Mouse (Mus musculus) left cerebral cortex, adult 18-20 months (tissue): ENCODE measurements around the gene St7. TPM values are rescaled to one million over a fixed set of nuclear protein-coding genes. Genes with fewer than 3 reads are reported as not detected.

Experiments
- DNase-seq, 2 experiments: peaks; one replicate each; pipeline ENCODE4 v3.0.0; 2021 to 2022; ENCODE audit warnings: low spot score in 2 of 2, mixed read lengths in 1 of 2
- total RNA-seq, 2 experiments: library from RNA; stranded (reverse); gene quantifications; 2 replicates each; pipeline ENCODE4 v1.2.3; 2021

St7 gene
- total RNA-seq, 2 experiments from 2014 or later, result 32.3 to 38.6 TPM

DNA sequence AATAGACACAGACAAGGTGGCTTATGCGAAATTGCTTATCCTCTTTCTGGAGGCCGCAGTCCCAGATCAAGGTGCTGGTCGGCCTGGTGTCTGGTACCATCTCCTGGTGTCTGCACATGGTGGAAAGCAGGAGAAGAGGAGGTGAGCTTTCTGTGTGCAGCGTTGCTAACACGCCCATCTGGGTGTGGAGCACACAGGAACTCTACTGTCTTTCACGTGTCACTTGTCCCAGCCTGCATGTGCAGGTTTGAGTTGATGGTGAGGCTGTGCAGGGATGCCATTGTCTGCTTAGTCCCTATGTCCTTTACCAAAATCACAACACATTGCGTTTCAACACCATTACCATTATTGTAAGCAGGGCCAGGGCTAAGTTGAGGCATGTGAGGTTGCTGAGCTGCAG, 26.2 kb downstream of the St7 start:
- DNase-seq, result no peak

DNA sequence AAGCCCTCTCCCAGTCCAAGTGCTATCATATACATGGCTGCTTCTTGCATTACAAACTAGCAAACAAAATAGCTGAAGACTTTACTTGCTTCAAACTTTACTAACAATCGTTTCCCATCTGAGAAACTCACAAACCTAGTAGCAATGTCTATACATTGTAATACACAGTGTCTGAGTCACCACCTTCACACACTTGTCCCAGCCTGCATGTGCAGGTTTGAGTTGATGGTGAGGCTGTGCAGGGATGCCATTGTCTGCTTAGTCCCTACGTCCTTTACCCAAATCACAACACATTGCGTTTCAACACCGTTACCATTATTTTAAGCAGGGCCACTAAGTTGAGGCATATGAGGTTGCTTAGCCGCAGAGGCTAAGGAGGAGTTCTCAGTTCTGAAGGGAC, 26.7 kb downstream of the St7 start:
- DNase-seq, result no peak

DNA sequence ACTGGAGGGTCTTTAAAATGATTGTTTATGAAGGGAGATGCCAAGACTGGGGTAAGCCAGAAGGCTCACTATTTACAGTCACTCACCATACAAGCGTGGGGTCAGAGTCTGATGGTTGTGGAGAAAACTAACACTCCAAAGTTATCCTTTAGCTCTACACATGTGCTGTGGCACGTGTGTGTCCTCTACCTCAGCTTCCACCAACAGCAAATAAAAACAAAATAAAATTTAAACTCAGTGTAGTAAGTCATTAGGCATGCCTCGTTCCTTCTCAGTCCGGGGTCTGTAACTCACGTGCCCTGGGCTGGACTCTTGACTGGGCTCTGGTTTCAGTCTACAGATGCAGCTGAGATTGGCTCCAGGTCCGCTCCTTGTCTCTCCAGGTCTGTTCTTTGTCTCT, 27.3 kb downstream of the St7 start:
- DNase-seq, result no peak

DNA sequence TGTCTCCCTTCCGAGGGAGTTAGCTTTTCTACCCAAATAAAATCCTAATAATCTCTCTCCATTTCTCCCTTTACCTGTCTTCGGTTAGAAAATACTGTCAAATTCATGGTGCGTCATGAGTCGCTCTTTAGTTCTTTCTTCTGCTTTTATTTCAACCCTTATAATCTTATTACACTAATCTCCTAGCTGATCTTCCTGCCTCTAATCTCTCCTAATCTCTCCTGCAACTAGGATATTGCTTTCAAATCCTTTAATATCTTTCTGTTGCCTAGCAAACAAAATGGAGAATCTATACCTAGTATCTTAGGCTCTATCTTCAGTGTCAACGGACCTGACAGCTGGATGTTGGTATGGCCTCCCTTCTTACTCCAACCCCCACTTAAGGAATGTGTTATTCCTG, 29.0 kb downstream of the St7 start:
- no peak for DNase-seq

DNA sequence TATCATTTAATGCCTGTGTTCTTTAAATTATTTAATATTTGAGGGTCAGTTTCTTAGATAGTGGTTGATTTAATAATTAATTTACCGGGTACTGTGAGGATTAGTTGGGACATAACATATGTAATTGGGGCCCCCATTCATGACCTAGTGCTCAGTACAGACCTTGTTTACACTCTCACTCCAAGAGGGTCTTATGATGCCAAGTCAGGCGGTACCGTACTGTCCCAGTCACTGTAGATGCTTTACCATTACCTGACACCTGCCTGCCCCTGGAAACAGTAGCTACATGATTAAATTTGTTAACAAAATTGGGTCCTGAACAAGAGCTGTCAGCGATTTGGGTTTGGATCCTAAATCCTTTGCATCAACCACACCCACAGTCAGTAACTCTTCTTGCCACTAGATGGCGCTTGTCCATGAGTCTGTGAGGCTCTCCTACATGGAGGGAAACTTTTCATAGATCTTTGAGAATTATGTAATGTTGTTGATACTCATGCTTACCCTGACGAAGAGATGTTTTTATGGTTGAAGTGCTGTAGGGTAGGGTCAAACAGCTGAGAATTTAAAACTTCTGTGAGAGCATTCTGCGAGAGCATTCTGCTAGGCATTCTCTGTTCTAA, 33.2 kb downstream of the St7 start:
- DNase-seq, result peak; percentile 64 to 70

DNA sequence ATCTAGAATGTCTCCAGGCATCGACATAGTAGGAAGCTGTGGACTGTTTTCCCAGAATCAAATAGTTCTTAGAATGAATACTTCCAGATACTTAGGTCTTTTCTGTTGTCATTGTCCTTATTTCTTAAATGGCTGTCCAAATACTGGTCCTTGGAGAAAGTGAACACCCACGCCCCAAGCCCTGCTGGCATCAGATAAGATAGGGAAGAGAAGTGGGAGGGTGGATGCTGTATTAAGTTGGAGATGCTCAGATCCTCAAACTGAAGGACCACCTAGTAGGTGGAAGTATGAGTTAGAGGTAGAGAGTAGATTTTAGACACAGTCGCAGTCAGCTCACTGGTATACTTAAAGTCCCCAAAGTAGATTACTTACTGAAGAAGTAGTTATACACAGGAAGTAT, 34.5 kb downstream of the St7 start:
- no peak for DNase-seq

DNA sequence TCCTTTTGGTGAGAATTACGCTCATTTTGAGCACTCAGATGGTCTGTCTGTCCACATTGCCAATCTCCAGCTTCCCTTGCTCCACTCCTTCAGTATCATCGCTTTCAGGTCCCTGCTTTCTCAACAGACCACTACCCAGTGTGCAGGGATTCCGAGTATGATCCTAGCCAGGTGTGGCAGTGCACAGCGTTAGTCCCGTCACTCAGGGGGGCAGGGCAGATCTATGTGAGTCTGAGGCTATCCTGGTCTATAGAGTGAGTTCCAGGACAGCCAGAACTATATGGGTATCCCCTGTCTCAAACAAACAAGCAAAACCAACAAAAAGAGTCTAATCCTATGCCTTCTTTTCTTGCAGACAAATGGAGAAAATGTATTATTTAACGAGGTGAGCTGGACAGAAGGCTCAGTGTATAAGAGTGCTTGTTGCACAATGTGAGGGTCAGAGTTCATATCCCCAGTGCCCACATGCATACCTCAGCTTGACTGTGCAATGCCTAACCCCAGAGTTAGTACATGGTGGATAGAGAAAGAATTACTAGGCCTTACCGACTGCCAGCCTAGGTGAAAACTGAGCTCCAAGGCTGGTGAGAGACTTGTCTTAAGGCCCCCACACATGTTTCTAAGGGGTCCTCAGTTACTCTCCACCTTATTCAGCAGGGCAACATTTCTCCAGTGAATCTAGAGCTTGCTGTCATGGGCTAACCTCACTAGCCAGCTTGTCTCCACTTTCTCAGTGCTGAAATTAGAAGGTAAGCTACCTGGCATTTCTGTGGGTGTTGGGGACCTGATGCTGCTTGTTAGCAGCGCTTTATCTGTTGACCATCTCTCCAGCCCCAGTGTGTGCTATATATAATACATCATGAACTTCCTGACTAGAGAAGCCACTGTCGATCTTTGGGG, 35.4 kb downstream of the St7 start:
- DNase-seq, result no peak

DNA sequence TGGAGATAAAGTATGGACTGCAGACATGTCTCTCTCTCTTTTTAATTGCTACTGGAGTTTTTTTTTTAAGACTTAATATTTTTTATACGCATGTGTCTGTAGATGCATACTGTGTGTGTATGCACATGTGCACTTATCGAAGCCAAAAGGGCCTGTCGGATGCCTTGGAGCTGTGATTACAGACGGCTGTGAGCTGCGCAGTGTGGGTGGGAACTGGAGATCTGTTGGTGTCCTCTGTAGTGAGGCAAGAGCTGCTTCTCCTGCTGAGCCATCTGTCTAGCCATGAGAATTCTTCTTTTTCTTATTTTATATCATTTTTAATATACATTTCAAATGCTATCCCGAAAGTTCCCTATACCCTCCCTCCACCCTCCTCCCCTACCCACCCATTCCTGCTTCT, 37.4 kb downstream of the St7 start:
- DNase-seq, result peak; percentile 52 to 76

DNA sequence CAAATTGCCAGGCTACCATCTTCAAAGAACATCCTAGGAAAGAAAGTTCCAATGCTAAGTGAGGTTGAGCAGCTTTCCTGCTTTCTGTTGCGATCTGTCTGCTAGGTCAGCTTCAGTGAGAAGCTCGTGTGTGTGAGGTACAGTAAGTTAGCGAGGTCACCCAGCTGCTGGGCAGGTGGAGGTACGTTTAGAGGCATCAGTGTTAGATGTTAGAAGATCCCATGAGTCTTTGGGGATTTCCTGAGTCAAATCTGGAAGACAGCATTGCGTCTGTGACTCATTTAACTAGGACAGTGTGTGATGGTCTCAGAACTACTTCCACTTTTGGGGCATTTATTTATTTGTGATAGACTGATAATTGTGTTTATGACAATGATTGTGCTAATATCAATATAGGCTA, 39.0 kb downstream of the St7 start:
- DNase-seq, result no peak

DNA sequence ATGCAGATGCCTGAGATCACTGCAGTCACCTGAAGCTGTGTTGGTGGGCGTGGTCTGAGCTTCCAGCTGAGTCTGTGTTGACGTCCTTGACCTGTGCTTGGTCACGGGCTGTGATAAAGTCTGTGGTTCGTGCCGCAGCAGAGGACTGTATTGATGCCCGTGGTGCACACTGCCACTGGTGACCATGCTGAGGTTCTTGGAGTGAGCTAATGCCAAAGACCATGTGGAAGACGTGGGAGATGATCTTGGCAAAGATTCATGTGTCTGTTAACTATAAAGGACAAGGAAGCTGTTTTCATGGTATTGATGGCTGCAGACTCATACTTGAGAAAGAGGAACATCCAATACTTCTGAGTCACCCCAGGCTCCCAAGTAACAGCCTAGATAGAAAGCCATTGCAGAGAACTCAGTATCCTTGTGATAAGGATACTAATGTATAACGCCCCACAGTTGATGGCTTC, 41.2 kb downstream of the St7 start:
- DNase-seq, result no peak

DNA sequence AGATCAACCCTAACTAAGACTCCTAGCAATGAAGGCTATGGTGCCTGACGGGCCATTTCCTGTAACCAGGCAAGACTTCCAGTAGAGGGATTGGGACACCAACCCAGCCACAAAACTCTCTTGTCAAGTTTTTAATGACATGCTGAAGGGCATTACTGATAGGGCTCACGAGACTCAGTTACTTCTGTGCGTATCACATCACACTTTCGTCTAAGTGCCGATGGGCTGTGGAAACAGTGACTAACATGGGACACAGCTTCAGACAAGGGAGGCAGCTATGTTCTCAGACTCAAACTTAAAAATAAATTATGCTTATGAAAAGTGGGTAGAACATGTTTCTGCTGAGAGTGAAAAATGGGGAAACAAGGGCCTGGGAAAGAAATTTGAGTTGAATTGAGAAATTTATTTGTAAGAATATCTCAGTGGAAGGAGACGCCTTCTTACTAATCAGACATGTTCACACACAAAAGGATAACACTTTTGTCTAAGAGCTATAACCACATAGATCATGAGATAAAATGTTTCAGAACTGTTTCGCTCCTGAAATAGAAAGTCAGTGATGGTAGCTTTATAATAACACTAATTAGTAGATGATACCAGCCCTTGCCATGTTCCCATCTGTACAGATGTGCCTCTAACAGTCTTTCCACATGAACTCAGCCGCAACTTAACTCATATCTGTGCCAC, 44.7 kb downstream of the St7 start:
- DNase-seq, result no peak

DNA sequence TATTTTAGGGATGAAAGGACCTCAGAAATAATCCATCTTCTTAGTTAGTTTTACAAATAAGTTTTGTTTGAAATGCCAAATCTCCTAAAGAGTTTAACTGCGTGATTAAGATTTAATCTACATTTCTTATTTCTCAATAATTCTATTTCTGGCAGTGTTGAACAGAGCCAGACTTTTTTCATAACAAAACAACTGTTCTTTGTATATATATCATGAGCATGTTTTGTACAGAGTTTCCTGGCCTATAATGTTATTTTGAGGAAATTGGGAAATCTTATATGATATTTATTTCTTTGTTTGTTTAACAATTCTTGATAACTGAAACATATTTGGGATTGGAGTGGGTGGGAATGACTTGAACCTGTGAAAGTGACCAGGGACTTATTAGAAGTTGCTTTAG, 47.4 kb downstream of the St7 start:
- DNase-seq, result no peak

DNA sequence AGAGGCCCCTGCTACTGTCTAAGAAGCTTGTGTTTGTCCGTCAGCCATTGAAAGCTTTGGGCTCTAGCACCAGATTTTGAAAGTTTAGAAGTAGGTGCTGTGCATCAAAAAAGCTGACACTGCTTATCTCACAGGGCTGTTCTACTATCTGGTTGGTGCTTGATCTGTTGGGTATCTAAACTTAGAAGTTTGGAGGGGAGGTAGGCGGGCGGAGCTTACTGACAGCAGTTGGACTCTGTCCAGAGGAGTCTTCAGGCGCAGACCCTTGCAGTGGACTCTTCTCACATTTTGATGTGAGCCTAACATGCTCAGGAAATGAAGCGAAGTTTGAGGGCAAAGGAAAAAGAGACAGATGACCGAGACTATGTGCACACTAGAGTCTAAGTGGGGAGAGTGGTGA, 48.9 kb downstream of the St7 start:
- no peak for DNase-seq

DNA sequence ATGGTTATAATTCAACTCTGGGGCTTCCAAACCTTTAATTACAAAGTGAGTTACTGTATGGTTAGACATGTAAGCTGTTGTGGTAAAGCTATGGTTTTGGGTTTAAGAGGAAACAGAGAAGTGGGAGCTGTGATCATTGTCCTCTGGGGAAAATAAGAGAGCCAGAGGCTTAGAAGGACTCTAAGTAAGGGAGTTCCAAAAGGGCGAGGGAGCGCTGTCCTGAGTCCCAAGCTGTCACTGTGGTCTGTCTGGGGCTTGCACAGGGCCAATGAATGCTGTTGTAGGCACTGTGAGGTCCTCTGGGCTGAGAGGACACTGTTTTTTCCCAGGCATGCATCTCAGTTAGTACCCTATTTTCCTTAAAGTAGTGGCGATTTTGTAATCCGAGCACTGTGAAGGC, 49.5 kb downstream of the St7 start:
- no peak for DNase-seq

DNA sequence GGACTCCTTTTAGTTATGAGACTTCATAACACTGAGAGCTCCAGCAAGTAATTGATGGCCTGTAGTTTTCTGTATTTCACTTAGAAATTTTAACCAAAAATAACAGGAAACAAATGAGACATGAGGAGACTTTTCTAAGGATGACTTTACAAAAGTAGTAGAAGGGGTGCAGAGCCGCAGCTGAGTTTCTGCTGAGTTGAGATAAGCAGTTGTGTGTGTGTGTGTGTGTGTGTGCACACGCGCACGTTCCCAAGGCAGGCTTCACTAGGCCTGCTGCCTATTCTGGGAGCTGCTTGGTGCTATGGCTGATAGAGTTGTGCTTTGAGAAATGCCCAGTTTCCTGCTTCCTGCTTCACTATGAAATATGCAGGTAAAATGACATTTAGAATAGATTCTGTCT, 50.6 kb downstream of the St7 start:
- no peak for DNase-seq

DNA sequence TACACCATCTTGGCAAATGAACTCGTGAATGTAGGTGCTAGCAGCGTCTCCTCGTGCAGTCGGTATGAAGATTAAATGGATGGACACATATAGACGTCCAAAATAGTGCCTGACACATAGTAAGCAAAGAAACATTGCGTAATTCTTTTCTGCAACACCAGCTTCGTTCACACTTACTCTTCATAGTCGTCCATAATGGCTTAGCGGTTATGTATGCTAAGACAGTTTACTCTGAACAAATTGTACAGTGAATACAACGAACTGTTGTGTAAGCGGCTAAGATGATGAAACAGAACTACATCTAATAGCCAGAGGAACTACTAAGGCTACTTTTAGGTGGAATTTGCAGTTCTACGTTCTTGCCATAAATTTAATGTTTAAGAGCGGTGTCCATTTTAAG, 55.0 kb downstream of the St7 start:
- no peak for DNase-seq

DNA sequence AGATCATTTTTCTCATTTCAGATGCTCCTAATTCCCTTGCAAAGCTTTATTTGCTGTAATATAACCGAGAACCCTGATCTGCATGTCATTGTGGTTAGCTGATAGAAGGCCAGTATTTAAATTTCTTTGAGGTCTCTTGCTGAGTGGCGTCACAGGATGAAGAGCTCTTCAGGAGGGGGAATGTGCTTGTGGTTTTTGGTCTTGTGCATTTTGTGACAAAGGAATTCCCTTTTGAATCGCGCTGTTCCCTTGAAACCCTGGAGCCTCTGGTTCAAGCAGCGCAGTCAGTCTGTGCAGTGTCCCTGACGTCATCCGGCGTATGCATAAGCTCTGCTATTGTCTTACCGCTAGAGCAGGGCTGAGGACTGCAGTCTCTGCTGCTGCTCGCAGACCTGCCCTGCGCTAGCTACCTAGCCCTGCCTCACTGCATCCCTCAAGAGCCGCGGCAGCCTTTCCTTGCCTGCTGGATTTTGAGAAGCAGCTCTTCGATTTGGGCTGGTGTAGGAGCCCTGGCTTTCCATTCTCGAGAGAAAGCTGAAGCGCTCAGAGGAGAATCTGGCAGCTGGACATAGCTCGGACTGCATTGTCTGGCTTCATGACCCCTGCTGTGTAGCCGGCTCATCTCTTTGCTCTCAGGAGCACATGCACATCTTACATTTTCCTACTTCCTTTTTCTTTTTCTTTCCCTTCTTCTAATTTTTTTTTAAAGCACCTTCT, 56.3 kb downstream of the St7 start:
- peak; percentile 83 to 85 for DNase-seq

DNA sequence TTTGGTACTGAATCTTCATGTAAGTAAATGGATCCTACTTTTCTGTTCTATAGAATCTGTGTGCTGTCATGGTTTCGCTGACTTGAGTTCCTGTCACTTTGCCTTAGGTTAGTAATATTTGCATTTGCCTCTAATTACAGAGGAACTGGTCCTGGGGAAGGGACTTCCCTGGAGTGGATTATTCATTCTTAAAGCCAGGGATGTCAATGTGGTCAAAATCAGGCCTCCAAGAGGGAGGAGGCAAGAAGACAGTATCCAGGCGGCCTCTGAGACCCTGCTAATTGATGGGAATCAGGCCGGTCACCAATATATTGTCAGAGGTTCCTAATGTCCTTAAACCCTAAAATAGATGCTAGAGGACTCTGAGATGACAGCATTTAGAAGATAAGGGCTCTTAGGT, 56.9 kb downstream of the St7 start:
- DNase-seq, result no peak

DNA sequence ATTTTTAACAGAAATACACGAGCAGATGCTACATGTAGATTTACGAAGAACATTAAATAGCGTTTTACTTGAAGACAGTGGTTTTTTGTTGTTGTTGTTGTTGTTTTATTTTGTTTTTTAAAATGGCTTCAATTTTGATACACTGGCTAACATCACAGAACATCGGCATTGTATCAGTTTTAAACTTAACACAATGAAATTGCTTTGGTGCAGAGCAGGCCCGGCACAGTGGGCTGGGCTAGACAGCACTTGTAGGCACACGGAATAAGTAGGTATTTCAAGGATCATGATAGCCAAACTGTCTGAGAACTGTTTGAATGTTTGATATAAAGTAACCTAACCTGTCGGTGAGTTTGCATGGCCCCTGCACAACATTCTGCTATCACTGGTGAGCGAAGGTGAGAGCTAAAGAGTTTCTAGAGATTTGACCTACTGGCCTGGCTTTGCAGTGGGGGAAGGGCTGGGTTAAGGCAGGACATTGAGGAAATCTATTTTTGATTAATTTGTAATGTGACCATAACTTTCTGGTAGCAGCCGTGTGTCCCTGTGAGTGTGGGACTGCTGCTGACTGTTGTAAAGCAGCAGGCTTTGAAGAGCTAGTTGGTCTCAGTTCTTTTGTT, 57.4 kb downstream of the St7 start:
- DNase-seq, result no peak

DNA sequence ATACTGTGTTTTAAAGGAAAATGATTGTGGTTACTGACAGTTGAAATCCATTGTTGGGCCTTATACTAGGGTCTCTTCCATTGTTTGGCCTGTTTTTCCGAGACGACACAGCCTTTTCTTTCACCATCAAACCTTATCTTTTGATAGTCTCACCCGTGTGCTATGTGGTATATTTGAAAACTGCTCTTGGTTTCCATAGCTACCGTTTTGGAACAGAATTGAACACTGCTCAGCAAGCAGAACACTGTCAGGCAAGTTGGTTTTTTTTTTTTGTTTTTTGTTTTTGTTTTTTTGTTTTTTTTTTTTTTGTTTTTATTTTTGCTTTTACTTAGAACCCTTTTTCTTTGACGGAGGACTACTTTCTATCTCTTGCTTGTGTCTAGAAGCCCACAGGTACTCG, 58.2 kb downstream of the St7 start:
- DNase-seq, result no peak

DNA sequence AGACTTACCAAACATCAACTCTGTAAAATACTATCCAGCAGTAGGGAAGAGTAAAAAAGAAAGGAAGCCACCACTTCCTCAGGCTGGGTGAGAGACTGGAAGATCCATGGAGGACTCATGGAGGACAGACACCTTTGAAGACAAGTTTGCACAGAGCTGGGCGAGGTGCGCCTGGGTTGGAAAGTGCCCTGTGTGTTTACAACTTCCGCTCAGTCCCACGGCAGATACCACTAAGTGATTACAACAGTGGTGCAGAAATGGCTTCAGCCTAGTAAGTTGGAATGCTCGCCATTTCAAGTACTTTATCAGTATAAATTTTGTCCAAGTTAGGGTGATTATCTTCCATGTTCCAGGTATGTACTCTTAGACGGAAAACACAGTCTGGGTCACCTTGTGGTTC, 63.2 kb downstream of the St7 start:
- no peak for DNase-seq
